Mouse (Mus musculus) ES-E14 (cell line): ENCODE results near the gene Arap1.

Source experiments
- MAFK ChIP-seq: IDR thresholded peaks from 2 replicates; pipeline ENCODE4 v1.6.1; 2014; ENCODE audit warnings: mild to moderate bottlenecking, low read depth, low read length, inconsistent platforms; ENCODE audit not compliant: insufficient read depth
- ZC3H11A ChIP-seq: IDR thresholded peaks from 2 replicates; pipeline ENCODE4 v1.6.1; 2012; ENCODE audit warnings: low read depth, mild to moderate bottlenecking, inconsistent platforms, low read length, borderline replicate concordance

DNA sequence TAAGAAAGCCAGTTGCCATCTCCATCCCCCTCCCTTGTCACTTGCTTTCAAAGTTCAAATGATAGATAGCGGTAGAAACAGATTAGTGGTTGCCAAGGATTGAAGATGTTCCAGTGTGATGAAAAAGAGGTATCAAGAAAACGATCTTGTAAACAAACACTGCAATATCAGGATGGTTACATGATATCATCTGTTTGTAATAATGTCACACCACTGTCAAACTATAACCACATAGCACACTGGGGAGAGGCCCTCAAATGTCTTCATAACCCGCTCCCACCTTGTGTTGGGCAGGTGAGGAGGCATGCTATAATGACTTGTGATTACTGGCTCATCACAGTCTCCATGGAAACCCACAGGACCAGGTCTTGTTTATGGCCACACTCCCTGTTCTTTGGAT is 49.5 kb upstream of the Arap1 start:
- TF ChIP-seq MAFK (no peak), ZC3H11A (no peak)
